Mouse (Mus musculus) spleen, adult 18-20 months (tissue): ENCODE measurements around the gene Sv2a.

Source experiments
- DNase-seq, 2 experiments: peaks; one replicate each; pipeline ENCODE4 v3.0.0; 2022; ENCODE audit warnings: mixed read lengths in 2 of 2

Gene Sv2a

GRCm38 (mm10) chr3:96220765-96221639, 40.1 kb downstream of the Sv2a start, which contains the start of the genes Hist2h2ac and Hist2h2be:
TSS of gene Hist2h2ac (minus strand) at chr3:96220880.
TSS of gene Hist2h2be (plus strand) at chr3:96221119.
- DNase-seq = peak; percentile 74 to 80

- peak in 1 of 2 experiments; percentile 29 for DNase-seq
Observed at GRCm38 (mm10) chr3:96221640-96222038, 40.7 kb downstream of the Sv2a start.

GRCm38 (mm10) chr3:96222774-96223173, 41.8 kb downstream of the Sv2a start:
- no peak for DNase-seq

- no peak for DNase-seq
Observed at GRCm38 (mm10) chr3:96225421-96225820, 44.5 kb downstream of the Sv2a start.

GRCm38 (mm10) chr3:96226695-96227648, 46.0 kb downstream of the Sv2a start:
- no peak for DNase-seq

GRCm38 (mm10) chr3:96228828-96229227, 47.9 kb downstream of the Sv2a start:
- DNase-seq = no peak

- no peak for DNase-seq
Observed at GRCm38 (mm10) chr3:96230404-96230803, 49.5 kb downstream of the Sv2a start.

GRCm38 (mm10) chr3:96230910-96231757, 50.2 kb downstream of the Sv2a start:
- no peak for DNase-seq

GRCm38 (mm10) chr3:96231758-96232120, 50.8 kb downstream of the Sv2a start:
- no peak for DNase-seq

- no peak for DNase-seq
Observed at GRCm38 (mm10) chr3:96234914-96235313, 54.0 kb downstream of the Sv2a start.

- DNase-seq = no peak
Observed at GRCm38 (mm10) chr3:96235836-96236235, 54.9 kb downstream of the Sv2a start.

- no peak for DNase-seq
Observed at GRCm38 (mm10) chr3:96236834-96237334, 55.9 kb downstream of the Sv2a start.

- DNase-seq = no peak
Observed at GRCm38 (mm10) chr3:96237335-96237903, 56.5 kb downstream of the Sv2a start.

- no peak for DNase-seq
Observed at GRCm38 (mm10) chr3:96237904-96238511, 57.1 kb downstream of the Sv2a start.

GRCm38 (mm10) chr3:96238954-96239793, 58.2 kb downstream of the Sv2a start, which contains the start of gene Hist2h3c2:
TSS of gene Hist2h3c2 (minus strand) at chr3:96239127.
- DNase-seq = peak; percentile 19 to 60

- peak; percentile 89 to 92 for DNase-seq
Observed at GRCm38 (mm10) chr3:96239949-96240798, 59.2 kb downstream of the Sv2a start, which contains the start of gene Hist2h2aa2. TSS of gene Hist2h2aa2 (minus strand) at chr3:96240276.

- DNase-seq = no peak
Observed at GRCm38 (mm10) chr3:96240799-96241197, 59.8 kb downstream of the Sv2a start.

GRCm38 (mm10) chr3:96243921-96244572, 63.1 kb downstream of the Sv2a start:
- DNase-seq = no peak
